Mouse (Mus musculus): ENCODE measurements at regions not wholly inside any gene's neighbourhood (a gene's known extent, or its start where the extent isn't known, plus 50 kb on each side); places are given as distances from the start of the nearest gene placed in this dataset.
A peak's percentile ranks its signal among the peaks of the same experiment; 100 is the strongest.

GRCm38 (mm10) chr2:146694041-146694440 lies 161.6 kb upstream of the Kiz start:
- ATAC-seq (ENCODE audit: low FRiP score, low read depth): peak; percentile 71
- WGBS: 17% methylated on average over 5 of the region's 5 CpGs

GRCm38 (mm10) chr2:146696277-146696676 lies 159.4 kb upstream of the Kiz start:
- Histone ChIP-seq H3K9me3 (ENCODE audit: control insufficient read depth, low read length) (no peaks in the 10 kb centered on the region; the same call in 1 of the 2 replicates), H3K27me3 (ENCODE audit: control insufficient read depth, insufficient read depth, low read length) (no peaks in the 10 kb centered on the region), H3K4me1 (ENCODE audit: control insufficient read depth, insufficient read depth, low read length) (peaks cover 10% of the 10 kb centered on the region; the same call in 1 of the 2 replicates), H3K4me3 (replicated peaks; ENCODE audit: low read length) (no peak overlapping the region), H3K36me3 (ENCODE audit: control insufficient read depth, insufficient read depth, low read length) (no peaks in the 10 kb centered on the region), H3K4me2 (replicated peaks; ENCODE audit: low read depth, low read length, severe bottlenecking) (no peak overlapping the region), H3K9ac (ENCODE audit: low read depth, low read length, severe bottlenecking) (no peak overlapping the region), H3K27ac (replicated peaks; ENCODE audit: low read depth, low read length) (no peak overlapping the region)
- DNase-seq (ENCODE audit: low spot score) (no peak), ATAC-seq (ENCODE audit: low FRiP score, low read depth) (no peak)
- 95% methylated on average over 2 of the region's 2 CpGs for WGBS
- TF ChIP-seq POLR2A (IDR thresholded peaks at IDR 0.05; ENCODE audit: borderline replicate concordance, extremely low read depth, insufficient read depth, insufficient read length): no peak

More at GRCm38 (mm10) chr2:146694041-146694440, 161.6 kb upstream of the Kiz start:
- Histone ChIP-seq H3K36me3 (ENCODE audit: control insufficient read depth, insufficient read depth, low read length) (no peaks in the 10 kb centered on the region), H3K27me3 (ENCODE audit: control insufficient read depth, insufficient read depth, low read length) (no peaks in the 10 kb centered on the region), H3K4me2 (replicated peaks; ENCODE audit: low read depth, low read length, severe bottlenecking) (0 out of 2 replicates have a peak overlapping the region, but pooled peaks have one; percentile 10), H3K9ac (ENCODE audit: low read depth, low read length, severe bottlenecking) (no peak overlapping the region), H3K4me1 (ENCODE audit: control insufficient read depth, insufficient read depth, low read length) (peaks cover 10% of the 10 kb centered on the region; the same call in 1 of the 2 replicates), H3K27ac (replicated peaks; ENCODE audit: low read depth, low read length) (no peak overlapping the region), H3K9me3 (ENCODE audit: control insufficient read depth, low read length) (no peaks in the 10 kb centered on the region; the same call in 1 of the 2 replicates), H3K4me3 (replicated peaks; ENCODE audit: low read length) (no peak overlapping the region)
- TF ChIP-seq POLR2A (IDR thresholded peaks at IDR 0.05; ENCODE audit: borderline replicate concordance, extremely low read depth, insufficient read depth, insufficient read length): no peak
- DNase-seq (ENCODE audit: low spot score): no peak

GRCm38 (mm10) chr2:146696727-146697126 lies 158.9 kb upstream of the Kiz start:
- no peaks in the 10 kb centered on the region for H3K27me3 ChIP-seq (ENCODE audit: control insufficient read depth, insufficient read depth, low read length)
- H3K4me2 ChIP-seq (replicated peaks; ENCODE audit: low read depth, low read length, severe bottlenecking): no peak overlapping the region
- no peak overlapping the region for H3K4me3 ChIP-seq (replicated peaks; ENCODE audit: low read length)
- no peak overlapping the region for H3K9ac ChIP-seq (ENCODE audit: low read depth, low read length, severe bottlenecking)
- H3K4me1 ChIP-seq (ENCODE audit: control insufficient read depth, insufficient read depth, low read length): peaks cover 10% of the 10 kb centered on the region; the same call in 1 of the 2 replicates
- WGBS: 79% methylated on average over 4 of the region's 4 CpGs
- no peaks in the 10 kb centered on the region for H3K9me3 ChIP-seq (ENCODE audit: control insufficient read depth, low read length)
- H3K36me3 ChIP-seq (ENCODE audit: control insufficient read depth, insufficient read depth, low read length): no peaks in the 10 kb centered on the region
- no peak for ATAC-seq (ENCODE audit: low FRiP score, low read depth)
- DNase-seq (ENCODE audit: low spot score): no peak
- no peak for TF ChIP-seq POLR2A (IDR thresholded peaks at IDR 0.05; ENCODE audit: borderline replicate concordance, extremely low read depth, insufficient read depth, insufficient read length)
- H3K27ac ChIP-seq (replicated peaks; ENCODE audit: low read depth, low read length): no peak overlapping the region

GRCm38 (mm10) chr2:146710676-146711075 lies 145.0 kb upstream of the Kiz start:
- Histone ChIP-seq H3K27me3 (ENCODE audit: control insufficient read depth, insufficient read depth, low read length) (no peaks in the 10 kb centered on the region), H3K4me2 (replicated peaks; ENCODE audit: low read depth, low read length, severe bottlenecking) (no peak overlapping the region), H3K36me3 (ENCODE audit: control insufficient read depth, insufficient read depth, low read length) (no peaks in the 10 kb centered on the region), H3K9ac (ENCODE audit: low read depth, low read length, severe bottlenecking) (no peak overlapping the region), H3K4me1 (ENCODE audit: control insufficient read depth, insufficient read depth, low read length) (no peaks in the 10 kb centered on the region), H3K9me3 (ENCODE audit: control insufficient read depth, low read length) (no peaks in the 10 kb centered on the region), H3K27ac (replicated peaks; ENCODE audit: low read depth, low read length) (no peak overlapping the region), H3K4me3 (replicated peaks; ENCODE audit: low read length) (no peak overlapping the region)
- 49% methylated on average over 8 of the region's 8 CpGs for WGBS
- ATAC-seq (ENCODE audit: low FRiP score, low read depth) (no peak), DNase-seq (ENCODE audit: low spot score) (no peak)
- no peak for TF ChIP-seq POLR2A (IDR thresholded peaks at IDR 0.05; ENCODE audit: borderline replicate concordance, extremely low read depth, insufficient read depth, insufficient read length)

- H3K27ac ChIP-seq (replicated peaks; ENCODE audit: low read depth, low read length): no peak overlapping the region
Observed at GRCm38 (mm10) chr2:146721184-146721715, 134.4 kb upstream of the Kiz start.

More at GRCm38 (mm10) chr2:146721184-146721715, 134.4 kb upstream of the Kiz start:
- Histone ChIP-seq H3K4me1 (ENCODE audit: control insufficient read depth, insufficient read depth, low read length) (no peaks in the 10 kb centered on the region; the same call in 1 of the 2 replicates), H3K9ac (ENCODE audit: low read depth, low read length, severe bottlenecking) (no peak overlapping the region), H3K27me3 (ENCODE audit: control insufficient read depth, insufficient read depth, low read length) (no peaks in the 10 kb centered on the region), H3K4me3 (replicated peaks; ENCODE audit: low read length) (no peak overlapping the region), H3K4me2 (replicated peaks; ENCODE audit: low read depth, low read length, severe bottlenecking) (no peak overlapping the region; the same call in 1 of the 2 replicates), H3K9me3 (ENCODE audit: control insufficient read depth, low read length) (no peaks in the 10 kb centered on the region), H3K36me3 (ENCODE audit: control insufficient read depth, insufficient read depth, low read length) (no peaks in the 10 kb centered on the region)
- DNase-seq (ENCODE audit: low spot score) (no peak), ATAC-seq (ENCODE audit: low FRiP score, low read depth) (no peak)
- WGBS: 16% methylated on average over 10 of the region's 10 CpGs
- no peak for TF ChIP-seq POLR2A (IDR thresholded peaks at IDR 0.05; ENCODE audit: borderline replicate concordance, extremely low read depth, insufficient read depth, insufficient read length)
